Mouse (Mus musculus) heart, postnatal 0 days (tissue): ENCODE results near the gene Fgfr2. TPM values are rescaled to one million over a fixed set of nuclear protein-coding genes. Genes with fewer than 3 reads are reported as not detected.

Source experiments
- ATAC-seq: fragments of 200-750 bp; cut with Nextera tagmentation; 2 replicates; pipeline ENCODE4 v1.8.0; 2017; ENCODE audit warnings: low read depth, moderate number of reproducible peaks, moderate library complexity; ENCODE audit not compliant: insufficient read depth
- DNase-seq: peaks from one replicate; pipeline ENCODE4 v3.0.0-alpha.2; 2016; ENCODE audit warnings: low spot score
- H3K27ac ChIP-seq: fragments of 300-500 bp; sonication (generic); 2 replicates; pipeline ENCODE4 v1.5.1; 2014; ENCODE audit warnings: low read depth, mild to moderate bottlenecking
- H3K27me3 ChIP-seq: fragments of 300-500 bp; sonication (generic); 2 replicates; pipeline ENCODE4 v1.6.1; 2014; ENCODE audit warnings: low read length, mixed read lengths; ENCODE audit not compliant: control insufficient read depth, insufficient read depth
- H3K36me3 ChIP-seq: fragments of 300-500 bp; sonication (generic); replicated peaks from 2 replicates; pipeline ENCODE4 v1.6.1; 2014; ENCODE audit warnings: low read length, mixed read lengths; ENCODE audit not compliant: control insufficient read depth, insufficient read depth
- H3K4me1 ChIP-seq: fragments of 300-500 bp; sonication (generic); 2 replicates; pipeline ENCODE4 v1.6.1; 2014; ENCODE audit warnings: antibody characterized with exemption; ENCODE audit not compliant: control insufficient read depth, insufficient read depth
- H3K4me2 ChIP-seq: fragments of 300-500 bp; sonication (generic); 2 replicates; pipeline ENCODE4 v1.6.1; 2014; ENCODE audit warnings: low read depth, mild to moderate bottlenecking, low read length, moderate library complexity
- H3K4me3 ChIP-seq: fragments of 300-500 bp; sonication (generic); 2 replicates; pipeline ENCODE4 v1.5.1; 2014; ENCODE audit warnings: low read depth, low read length
- H3K9ac ChIP-seq: fragments of 300-500 bp; sonication (generic); replicated peaks from 2 replicates; pipeline ENCODE4 v1.6.1; 2014; ENCODE audit warnings: low read depth, low read length, mixed read lengths
- H3K9me3 ChIP-seq: fragments of 300-500 bp; sonication (generic); replicated peaks from 2 replicates; pipeline ENCODE4 v1.6.1; 2016; ENCODE audit warnings: low read length; ENCODE audit not compliant: control insufficient read depth
- CTCF ChIP-seq: IDR thresholded peaks from 2 replicates; pipeline ENCODE4 v1.5.1; 2016; ENCODE audit warnings: antibody characterized with exemption, control low read depth, low read depth
- EP300 ChIP-seq: IDR thresholded peaks from 2 replicates; pipeline ENCODE4 v1.6.1; 2016; ENCODE audit warnings: antibody characterized with exemption, low read depth
- WGBS: fragments of 180-500 bp; shearing (Covaris S2); extraction: QIAGEN DNeasy Blood & Tissue Kit; methylation state at CpG from one replicate; pipeline ENCODE4 v1.1.7; 2014; 5-methylcytosine and 5-hydroxymethylcytosine counted together
- polyA plus RNA-seq: library from polyadenylated mRNA; unstranded; fragments of >200 nt; fragmentation: Nextera tagmentation; extraction: Ambion mirVana; gene quantifications from 2 replicates; pipeline ENCODE4 v1.2.1, GENCODE M21; 2015
- total RNA-seq: library from RNA; depleted of rRNA; stranded (reverse); fragments of >200 nt; gene quantifications from 2 replicates; pipeline ENCODE4 v1.2.3, GENCODE M21; 2014; ENCODE audit warnings: low replicate concordance

Gene Fgfr2
- total and polyA plus RNA-seq, 2 experiments from 2014 or later: 3.8 to 11.5 TPM

DNA sequence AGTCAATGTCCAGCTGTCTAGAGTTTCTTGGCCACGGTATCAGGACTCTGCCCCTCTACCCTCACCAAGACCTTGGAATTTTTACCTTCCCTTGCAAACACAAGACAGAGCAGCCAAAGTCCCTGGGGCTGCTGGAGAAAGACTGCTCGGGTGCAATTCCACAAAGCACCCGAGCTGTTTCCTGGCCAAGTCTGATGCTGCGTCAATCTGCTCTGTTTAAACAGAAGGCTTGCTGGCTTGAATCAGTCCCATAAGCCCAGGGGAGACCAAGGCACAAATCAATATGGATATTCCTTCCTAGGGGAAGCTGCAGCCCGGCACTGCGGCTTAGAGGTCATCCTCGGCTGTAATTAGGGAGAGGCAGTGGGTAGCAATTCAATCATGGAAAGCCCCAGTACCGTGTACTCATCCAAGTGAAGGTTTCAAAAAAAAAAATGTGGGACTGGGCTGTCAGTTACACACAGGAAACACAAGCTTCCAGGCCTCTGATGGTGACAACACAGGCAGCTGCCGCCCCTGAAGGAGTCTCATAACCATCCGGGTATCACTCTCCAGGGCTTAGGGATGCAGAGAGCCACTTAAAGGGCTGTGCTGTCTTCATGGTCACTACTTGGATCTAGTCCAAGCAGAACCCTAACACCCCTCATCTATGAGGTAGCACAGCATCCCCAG, 48.6 kb downstream of the Fgfr2 start:
- no peaks in the 10 kb centered on the region for H3K9me3 ChIP-seq
- no peak for DNase-seq

DNA sequence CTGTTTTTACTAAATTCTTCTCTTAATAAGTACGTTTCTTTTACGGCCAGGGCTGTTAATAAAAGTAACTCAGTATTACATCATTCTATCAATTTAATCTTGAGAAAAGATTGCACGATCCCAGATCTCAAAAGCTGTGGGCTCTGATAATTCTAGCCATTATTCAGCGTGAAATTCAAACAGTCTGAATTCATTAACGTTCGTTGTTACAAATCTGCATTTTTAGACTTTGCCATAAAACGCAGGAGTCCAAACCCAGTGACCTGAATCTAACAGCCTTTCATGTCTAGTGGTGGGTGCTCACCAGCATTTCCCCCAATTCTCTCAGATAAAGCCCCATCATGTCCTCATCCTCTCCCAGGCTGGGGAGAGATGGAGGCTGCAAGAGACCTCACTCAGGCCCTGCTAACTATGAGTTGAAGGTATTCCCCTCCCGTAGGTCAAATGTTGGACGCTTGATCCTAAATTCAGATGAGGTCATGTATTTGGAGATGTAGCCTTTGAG, 50.0 kb downstream of the Fgfr2 start:
- no peak overlapping the region for H3K4me3 ChIP-seq
- no peak overlapping the region for H3K27ac ChIP-seq
- H3K9me3 ChIP-seq: no peaks in the 10 kb centered on the region
- no peak for TF ChIP-seq EP300
- TF ChIP-seq CTCF: no peak
- DNase-seq (no peak), ATAC-seq (no peak)
- peaks cover 23% of the 10 kb centered on the region for H3K36me3 ChIP-seq
- H3K9ac ChIP-seq: no peak overlapping the region
- H3K4me2 ChIP-seq: no peak overlapping the region
- H3K4me1 ChIP-seq: peaks cover 8% of the 10 kb centered on the region
- H3K27me3 ChIP-seq: no peaks in the 10 kb centered on the region
- WGBS: 92% methylated on average over 9 of the region's 9 CpGs

More for the DNA sequence above, 48.6 kb downstream of the Fgfr2 start:
- TF ChIP-seq EP300 (no peak), CTCF (no peak)
- ATAC-seq: no peak
- Histone ChIP-seq H3K4me2 (no peak overlapping the region), H3K4me1 (peaks cover 8% of the 10 kb centered on the region), H3K27ac (no peak overlapping the region), H3K4me3 (no peak overlapping the region), H3K9ac (no peak overlapping the region), H3K27me3 (no peaks in the 10 kb centered on the region), H3K36me3 (peaks cover 21% of the 10 kb centered on the region)
- WGBS: 64% methylated on average over 10 of the region's 10 CpGs

DNA sequence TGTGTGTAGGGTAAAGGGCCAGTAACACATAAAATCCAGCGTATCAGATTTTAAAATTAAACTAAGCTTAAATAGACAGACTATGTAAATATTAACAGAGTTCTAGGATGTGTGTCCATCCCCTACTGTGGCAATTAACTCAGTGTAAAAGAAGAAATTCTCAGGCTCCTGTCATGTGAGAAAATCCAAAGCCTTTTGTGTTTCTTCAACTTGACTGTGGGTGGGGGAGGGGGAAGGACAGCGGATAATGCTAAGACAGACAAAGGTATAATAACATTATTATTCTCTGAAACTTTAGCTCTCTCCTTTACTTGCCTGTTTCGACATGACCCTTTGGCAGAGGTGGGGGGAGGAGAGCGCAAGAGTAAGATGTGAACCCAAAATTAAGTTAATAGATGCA, 50.6 kb downstream of the Fgfr2 start:
- Histone ChIP-seq H3K4me3 (no peak overlapping the region), H3K27ac (no peak overlapping the region), H3K4me1 (peaks cover 11% of the 10 kb centered on the region), H3K9ac (no peak overlapping the region), H3K27me3 (no peaks in the 10 kb centered on the region), H3K9me3 (no peaks in the 10 kb centered on the region), H3K36me3 (peaks cover 23% of the 10 kb centered on the region), H3K4me2 (no peak overlapping the region)
- DNase-seq (no peak), ATAC-seq (no peak)
- no peak for TF ChIP-seq EP300
- WGBS: 92% methylated on average over 4 of the region's 4 CpGs

DNA sequence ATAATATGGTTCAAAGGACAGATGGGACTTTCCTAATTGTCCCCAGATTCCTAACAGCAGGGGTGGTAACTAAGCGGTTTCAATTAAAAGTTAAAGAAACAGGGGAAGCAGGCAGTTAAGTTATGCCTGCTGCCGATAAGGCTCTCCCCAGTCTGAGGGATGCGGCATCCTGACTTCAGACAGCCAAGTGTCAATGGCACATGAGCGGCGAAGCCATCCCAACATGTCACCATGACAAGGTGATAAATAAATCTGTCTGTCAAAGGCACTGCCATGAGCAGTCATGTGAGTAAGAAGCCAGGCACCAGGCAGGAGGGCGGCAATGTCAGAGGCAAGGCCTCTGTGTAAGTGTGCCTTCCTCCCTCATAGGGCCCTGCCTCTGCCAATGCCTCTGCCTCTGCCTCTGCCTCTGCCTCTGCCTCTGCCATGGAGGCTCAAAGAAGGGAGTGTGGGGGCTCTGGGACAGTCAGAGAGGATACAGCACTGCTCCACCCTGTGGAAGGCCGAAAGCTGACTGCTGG, 55.8 kb downstream of the Fgfr2 start:
- Histone ChIP-seq H3K4me2 (0 out of 2 replicates have a peak overlapping the region, but pooled peaks have one; percentile 1), H3K9ac (no peak overlapping the region), H3K27ac (peak overlapping the region; percentile 73), H3K4me1 (peaks cover 37% of the 10 kb centered on the region), H3K9me3 (no peaks in the 10 kb centered on the region), H3K4me3 (no peak overlapping the region), H3K36me3 (peaks cover 4% of the 10 kb centered on the region; the same call in 1 of the 2 replicates), H3K27me3 (no peaks in the 10 kb centered on the region)
- DNase-seq (peak; percentile 38), ATAC-seq (peak; percentile 63)
- TF ChIP-seq EP300 (peak; percentile 72), CTCF (no peak)
- 34% methylated on average over 7 of the region's 7 CpGs for WGBS

DNA sequence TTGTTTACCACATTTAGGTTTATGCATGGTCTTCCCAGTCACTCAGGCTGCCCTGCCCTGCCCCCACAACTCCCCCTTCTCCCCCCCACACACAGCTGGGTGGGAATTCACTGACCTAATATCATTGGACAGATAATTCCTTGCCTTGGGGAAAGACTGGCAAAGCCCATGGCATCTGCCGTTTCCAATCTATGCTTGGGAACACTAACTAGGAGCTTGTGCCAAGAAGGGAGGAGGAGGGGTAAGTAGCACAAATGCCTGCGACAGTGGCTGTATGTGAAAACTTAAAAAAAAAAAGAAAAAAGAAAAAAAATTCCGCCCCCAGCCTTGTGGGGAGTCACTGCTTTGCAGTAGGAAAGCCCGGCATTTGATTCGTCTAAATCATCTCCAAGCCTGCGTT, 56.4 kb downstream of the Fgfr2 start:
- 29% methylated on average over 6 of the region's 6 CpGs for WGBS
- peaks cover 37% of the 10 kb centered on the region for H3K4me1 ChIP-seq
- H3K9me3 ChIP-seq: no peaks in the 10 kb centered on the region
- DNase-seq (peak; percentile 69), ATAC-seq (peak; percentile 44; the same call in 1 of the 2 replicates)
- H3K27ac ChIP-seq: peak overlapping the region; percentile 73
- H3K36me3 ChIP-seq: peaks cover 4% of the 10 kb centered on the region; the same call in 1 of the 2 replicates
- H3K4me3 ChIP-seq: no peak overlapping the region
- H3K4me2 ChIP-seq: peak overlapping the region; percentile 1; the same call in 1 of the 2 replicates
- no peaks in the 10 kb centered on the region for H3K27me3 ChIP-seq
- no peak overlapping the region for H3K9ac ChIP-seq
- TF ChIP-seq EP300: no peak
- TF ChIP-seq CTCF: no peak
